Mouse (Mus musculus): ENCODE measurements around the gene Tmem126a. TPM values are rescaled to one million over a fixed set of nuclear protein-coding genes. Genes with fewer than 3 reads are reported as not detected.
A peak's percentile ranks its signal among the peaks of the same experiment; 100 is the strongest.

Gene Tmem126a
- 67.5 and 75.2 TPM in 2 replicates for total RNA-seq (2014; rRNA removed)
- 125 and 144 TPM in 2 replicates for polyA plus RNA-seq (2015; fragmentation: Nextera tagmentation; extraction: Ambion mirVana)

- WGBS, result under 1% methylated on average over 41 of the region's 41 CpGs
- H3K36me3 ChIP-seq (ENCODE audit: insufficient read depth), result peaks cover 16% of the 10 kb centered on the region
- TF ChIP-seq CTCF (IDR thresholded peaks at IDR 0.05; ENCODE audit: low read depth), result peak; percentile 68
- H3K27ac ChIP-seq (ENCODE audit: low read depth, low read length), result peak within 1 kb of the TSS; percentile 92
- no peaks in the 10 kb centered on the region for H3K4me1 ChIP-seq (ENCODE audit: insufficient read depth)
- DNase-seq, result peak; percentile 90
- peak within 1 kb of the TSS; percentile 54 for H3K4me2 ChIP-seq (ENCODE audit: low read depth)
- H3K27me3 ChIP-seq (ENCODE audit: insufficient read depth, low read length), result no peaks in the 10 kb centered on the region
- H3K9ac ChIP-seq, result peak within 1 kb of the TSS; percentile 83
- H3K4me3 ChIP-seq (ENCODE audit: low read depth, low read length), result peak within 1 kb of the TSS; percentile 83
- H3K9me3 ChIP-seq (ENCODE audit: low read length), result no peaks in the 10 kb centered on the region
- ATAC-seq, result peak; percentile 98
These were observed at the start of gene Tmem126a for GRCm38 (mm10) chr7:90456845-90457468. Tmem126a (minus strand) TSS chr7:90457229.

DNA sequence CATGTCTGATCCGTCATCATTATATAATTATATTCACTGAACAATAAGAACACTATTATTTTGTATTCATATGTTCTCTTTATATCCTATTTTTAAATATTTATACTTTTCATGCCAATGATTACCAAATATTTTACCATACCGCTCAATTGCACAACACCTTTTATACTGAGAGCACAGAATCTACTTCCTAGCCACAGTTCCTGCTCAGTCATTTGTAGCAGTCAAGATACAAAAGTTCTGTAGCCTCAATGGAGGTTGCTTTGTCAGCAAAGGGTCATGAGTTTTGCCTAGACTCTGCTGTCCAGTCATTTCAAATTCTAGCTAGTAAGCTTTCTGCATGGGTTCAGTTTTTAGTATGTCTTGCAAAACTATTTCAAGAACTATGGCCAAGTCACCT lies 25.6 kb upstream of the Tmem126a start:
- H3K4me1 ChIP-seq (ENCODE audit: insufficient read depth), result no peaks in the 10 kb centered on the region
- 91% methylated on average over 2 of the region's 2 CpGs for WGBS
- no peaks in the 10 kb centered on the region for H3K36me3 ChIP-seq (ENCODE audit: insufficient read depth)
- no peak overlapping the region for H3K9ac ChIP-seq
- no peak for DNase-seq
- H3K27me3 ChIP-seq (ENCODE audit: insufficient read depth, low read length), result no peaks in the 10 kb centered on the region
- no peak for TF ChIP-seq CTCF (IDR thresholded peaks at IDR 0.05; ENCODE audit: low read depth)
- H3K27ac ChIP-seq (ENCODE audit: low read depth, low read length), result no peak overlapping the region
- no peak for ATAC-seq
- no peak overlapping the region for H3K4me3 ChIP-seq (ENCODE audit: low read depth, low read length)
- H3K9me3 ChIP-seq (ENCODE audit: low read length), result no peaks in the 10 kb centered on the region
- no peak overlapping the region for H3K4me2 ChIP-seq (ENCODE audit: low read depth)

DNA sequence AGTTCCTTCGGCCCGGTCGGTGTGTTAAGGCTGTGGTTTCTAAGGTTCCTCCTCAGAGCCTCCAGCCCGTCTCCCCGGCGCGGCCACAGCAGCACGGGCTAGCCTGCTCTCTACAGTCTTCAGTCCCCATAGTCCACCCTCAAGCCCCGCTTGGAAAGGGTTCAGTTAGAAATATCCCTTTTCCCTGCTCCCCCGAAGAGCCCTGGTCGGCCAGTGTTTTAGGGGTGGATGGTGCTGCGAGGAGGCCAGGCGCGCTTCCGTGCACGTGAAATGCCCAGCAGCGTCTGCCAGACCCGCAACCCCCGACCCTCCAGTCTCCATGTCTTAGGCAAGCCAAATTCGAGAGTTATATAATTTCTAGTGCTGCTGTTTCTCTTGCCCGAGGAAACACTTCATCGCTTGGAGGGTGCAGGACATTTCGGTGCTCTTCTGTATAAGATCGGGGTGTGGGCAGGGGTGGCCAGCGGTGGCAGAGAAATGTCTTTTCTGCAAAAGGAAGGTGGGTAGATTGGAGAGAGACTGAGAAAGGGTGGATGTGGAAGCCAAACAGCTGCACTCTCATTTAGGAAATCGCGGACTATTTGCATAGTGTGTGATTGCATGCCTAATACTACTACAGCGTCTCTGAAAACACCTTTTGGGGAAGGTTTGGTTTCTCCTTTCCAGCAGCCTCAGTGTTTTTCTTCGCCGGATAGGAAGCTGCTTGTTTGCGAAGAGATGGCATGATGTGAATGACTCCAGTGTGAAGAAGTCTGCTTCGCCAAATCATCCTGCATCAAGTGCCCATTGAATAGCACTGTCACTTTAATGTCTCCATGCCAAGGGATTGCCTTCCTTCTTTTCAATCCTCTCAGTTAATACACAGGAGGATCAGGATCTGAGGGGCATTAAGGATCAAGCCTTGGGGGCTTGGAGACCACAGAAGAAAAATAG lies 19.6 kb upstream of the Tmem126a start, which contains the start of gene Dlg2:
Gene Dlg2 (plus strand): TSS at position 360 of the 933 bp plus-strand sequence.
- H3K36me3 ChIP-seq (ENCODE audit: insufficient read depth), result no peaks in the 10 kb centered on the region
- DNase-seq, result no peak

GRCm38 (mm10) chr7:90475793-90476312 lies 18.8 kb upstream of the Tmem126a start, which contains the start of gene Tmem126b:
Tmem126b (minus strand) TSS chr7:90476001.
- no peaks in the 10 kb centered on the region for H3K9me3 ChIP-seq (ENCODE audit: low read length)
- ATAC-seq (peak; percentile 98), DNase-seq (peak; percentile 94)
- WGBS, result under 1% methylated on average over 36 of the region's 36 CpGs
- peaks cover 7% of the 10 kb centered on the region; the same call in 1 of the 2 replicates for H3K4me1 ChIP-seq (ENCODE audit: insufficient read depth)
- H3K4me2 ChIP-seq (ENCODE audit: low read depth), result peak within 1 kb of the TSS; percentile 88
- H3K4me3 ChIP-seq (ENCODE audit: low read depth, low read length), result peak within 1 kb of the TSS; percentile 70
- no peaks in the 10 kb centered on the region for H3K27me3 ChIP-seq (ENCODE audit: insufficient read depth, low read length)
- TF ChIP-seq CTCF (IDR thresholded peaks at IDR 0.05; ENCODE audit: low read depth), result no peak
- H3K9ac ChIP-seq, result peak within 1 kb of the TSS; percentile 90
- H3K36me3 ChIP-seq (ENCODE audit: insufficient read depth), result no peaks in the 10 kb centered on the region
- H3K27ac ChIP-seq (ENCODE audit: low read depth, low read length), result peak within 1 kb of the TSS; percentile 92

More for the DNA sequence above, 19.6 kb upstream of the Tmem126a start, which contains the start of gene Dlg2:
- 2% methylated on average over 32 of the region's 32 CpGs for WGBS
- Histone ChIP-seq H3K27ac (ENCODE audit: low read depth, low read length) (peak within 1 kb of the TSS; percentile 92), H3K27me3 (ENCODE audit: insufficient read depth, low read length) (no peaks in the 10 kb centered on the region), H3K4me2 (ENCODE audit: low read depth) (peak within 1 kb of the TSS; percentile 88), H3K9ac (peak within 1 kb of the TSS; percentile 90), H3K4me3 (ENCODE audit: low read depth, low read length) (peak within 1 kb of the TSS; percentile 70), H3K4me1 (ENCODE audit: insufficient read depth) (peaks cover 7% of the 10 kb centered on the region; the same call in 1 of the 2 replicates), H3K9me3 (ENCODE audit: low read length) (no peaks in the 10 kb centered on the region)
- no peak for TF ChIP-seq CTCF (IDR thresholded peaks at IDR 0.05; ENCODE audit: low read depth)
- peak; percentile 72 for ATAC-seq

- H3K4me3 ChIP-seq (ENCODE audit: low read depth, low read length), result no peak overlapping the region
- H3K4me1 ChIP-seq (ENCODE audit: insufficient read depth), result peaks cover 7% of the 10 kb centered on the region; the same call in 1 of the 2 replicates
- WGBS, result 67% methylated on average over 2 of the region's 2 CpGs
- H3K9me3 ChIP-seq (ENCODE audit: low read length), result no peaks in the 10 kb centered on the region
- no peak for TF ChIP-seq CTCF (IDR thresholded peaks at IDR 0.05; ENCODE audit: low read depth)
- DNase-seq, result no peak
- H3K27me3 ChIP-seq (ENCODE audit: insufficient read depth, low read length), result no peaks in the 10 kb centered on the region
- H3K4me2 ChIP-seq (ENCODE audit: low read depth), result no peak overlapping the region
- ATAC-seq, result no peak
- H3K27ac ChIP-seq (ENCODE audit: low read depth, low read length), result no peak overlapping the region
- no peak overlapping the region for H3K9ac ChIP-seq
- H3K36me3 ChIP-seq (ENCODE audit: insufficient read depth), result peaks cover 8% of the 10 kb centered on the region
These were observed 16.5 kb upstream of the Tmem126a start for GRCm38 (mm10) chr7:90473511-90473910.

DNA sequence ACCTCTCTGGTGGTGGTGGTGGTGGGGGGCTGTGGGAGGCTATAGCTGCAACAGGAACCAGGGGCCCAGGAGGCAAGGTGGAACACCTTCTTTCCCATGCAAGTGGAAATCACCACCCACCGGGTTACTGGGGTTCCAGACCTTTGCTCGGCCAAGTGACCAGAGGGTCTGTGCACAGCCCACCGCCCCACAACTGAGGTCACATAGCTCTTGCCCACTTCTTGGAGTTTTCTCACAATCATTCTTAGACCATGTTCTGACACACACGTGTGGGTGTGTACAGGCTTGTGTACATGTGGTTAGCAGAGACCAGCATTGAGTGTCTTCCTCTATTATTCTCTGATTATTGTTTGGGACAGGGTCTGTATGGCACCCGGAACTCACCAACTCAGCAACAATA lies 4.4 kb upstream of the Tmem126a start:
- Histone ChIP-seq H3K4me1 (ENCODE audit: insufficient read depth) (no peaks in the 10 kb centered on the region), H3K36me3 (ENCODE audit: insufficient read depth) (no peaks in the 10 kb centered on the region), H3K4me2 (ENCODE audit: low read depth) (no peak overlapping the region), H3K27me3 (ENCODE audit: insufficient read depth, low read length) (no peaks in the 10 kb centered on the region), H3K9ac (no peak overlapping the region), H3K9me3 (ENCODE audit: low read length) (no peaks in the 10 kb centered on the region), H3K27ac (ENCODE audit: low read depth, low read length) (no peak overlapping the region), H3K4me3 (ENCODE audit: low read depth, low read length) (no peak overlapping the region)
- DNase-seq (no peak), ATAC-seq (no peak)
- no peak for TF ChIP-seq CTCF (IDR thresholded peaks at IDR 0.05; ENCODE audit: low read depth)
- 96% methylated on average over 5 of the region's 5 CpGs for WGBS

Data from forebrain, postnatal 0 days (tissue).